Mouse (Mus musculus): Measurements from ENCODE around the gene Slc9a5. TPM values are rescaled to one million over a fixed set of nuclear protein-coding genes. Genes with fewer than 3 reads are reported as not detected.

The Slc9a5 gene
- polyA plus RNA-seq, 1 experiment: 3.4 TPM

DNA sequence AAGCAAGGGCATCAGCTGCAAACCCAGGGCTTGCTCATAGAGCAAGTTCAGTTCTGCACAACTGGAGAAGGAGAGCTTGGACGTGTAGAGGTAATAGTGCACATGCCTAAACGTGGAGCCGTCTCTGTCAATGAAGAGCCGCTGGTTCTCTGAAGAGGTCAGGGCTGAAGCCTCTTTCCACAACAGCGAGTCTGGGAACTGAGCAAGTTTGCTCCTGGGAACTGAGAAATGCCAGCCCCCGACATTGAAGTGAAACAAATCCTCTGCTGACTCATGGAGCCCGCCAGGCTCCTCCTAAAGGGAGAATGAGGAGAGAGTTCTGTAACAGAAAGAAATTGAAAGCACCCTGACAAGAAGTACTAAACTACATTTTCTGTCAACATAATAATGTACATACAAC is 59.7 kb downstream of the Slc9a5 start:
- no peak for DNase-seq (ENCODE audit: low spot score)

DNA sequence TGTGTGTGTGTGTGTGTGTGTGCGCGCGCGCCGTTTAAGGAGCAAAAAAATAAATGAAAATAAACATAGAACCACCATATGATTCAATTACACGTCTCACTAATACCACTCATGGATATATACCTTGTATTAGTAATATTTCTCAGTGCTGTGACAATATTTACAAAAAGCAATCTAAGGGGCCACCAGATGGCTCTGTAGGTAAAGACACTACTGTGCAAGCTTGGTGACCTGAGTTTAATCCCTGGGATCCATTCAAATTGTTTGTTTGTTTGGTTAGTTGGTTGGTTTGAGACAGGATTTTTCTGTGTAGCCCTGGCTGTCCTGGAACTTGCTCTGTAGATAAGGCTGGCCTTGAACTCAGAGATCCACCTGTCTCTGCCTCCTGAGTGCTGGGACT is 61.3 kb downstream of the Slc9a5 start:
- no peak for DNase-seq (ENCODE audit: low spot score)

DNA sequence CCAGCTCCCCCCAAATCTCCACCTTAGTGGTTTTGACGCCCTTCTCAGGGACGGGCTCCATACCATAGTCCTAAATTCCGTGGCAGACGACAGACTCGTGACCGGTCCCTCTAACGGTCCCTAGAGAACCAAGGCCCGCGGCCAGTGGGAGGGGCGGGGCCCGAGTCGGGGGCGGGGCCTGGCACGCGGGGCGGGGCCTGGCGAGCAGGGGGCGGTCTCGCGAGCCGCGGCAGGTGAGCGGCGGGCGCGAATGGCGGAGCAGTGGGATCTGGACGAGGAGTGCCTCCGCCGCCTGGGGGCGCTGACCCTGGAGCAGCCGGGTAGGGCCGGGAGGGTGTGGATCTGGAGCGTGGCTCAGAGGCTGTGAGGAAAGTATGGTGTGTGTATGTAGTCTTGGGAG is 64.7 kb downstream of the Slc9a5 start, which contains the start of the genes Kctd19 and Lrrc36:
Gene Kctd19, minus strand, starts transcription at position 112 of the 400 bp plus-strand sequence.
Gene Lrrc36, plus strand, starts transcription at position 181 of the 400 bp plus-strand sequence.
- DNase-seq (ENCODE audit: low spot score): peak; percentile 47

DNA sequence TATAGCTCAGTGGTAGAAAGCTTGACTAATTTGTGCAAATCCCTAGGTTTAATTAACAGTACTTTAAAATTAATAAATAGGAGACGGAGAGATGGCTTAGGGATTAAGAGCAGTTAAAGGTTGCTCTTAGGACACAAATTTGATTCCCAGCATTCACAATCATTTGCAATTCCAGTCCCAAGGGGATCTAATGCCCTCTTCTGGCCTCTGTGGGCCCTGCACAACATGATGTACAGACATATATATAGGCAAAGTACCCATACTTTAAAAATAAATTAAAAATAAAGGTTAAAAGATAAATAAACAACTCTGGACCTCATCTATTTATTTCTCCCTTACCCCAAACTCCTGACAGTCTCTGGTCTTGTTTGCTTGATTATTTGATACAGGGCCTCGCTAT is 70.3 kb downstream of the Slc9a5 start:
- DNase-seq (ENCODE audit: low spot score): no peak

Other genes with a start within 250 kb of the Slc9a5 start
- not detected in 2 replicates for gene Ces4a, start 217.0 kb upstream of the Slc9a5 start, polyA plus RNA-seq (2012; rRNA removed)
- 28.0 and 30.1 TPM in 2 replicates for gene Cbfb, start 178.2 kb upstream of the Slc9a5 start, polyA plus RNA-seq (2012; rRNA removed)
- gene D230025D16Rik, start 123.7 kb upstream of the Slc9a5 start, polyA plus RNA-seq (2012; rRNA removed): 25.3 and 28.5 TPM in 2 replicates
- gene B3gnt9, start 93.7 kb upstream of the Slc9a5 start, polyA plus RNA-seq (2012; rRNA removed): 34.1 and 34.5 TPM in 2 replicates
- 15.1 and 15.8 TPM in 2 replicates for gene Tradd, start 84.2 kb upstream of the Slc9a5 start, polyA plus RNA-seq (2012; rRNA removed)
- 9.1 and 9.5 TPM in 2 replicates for gene Fbxl8, start 84.2 kb upstream of the Slc9a5 start, polyA plus RNA-seq (2012; rRNA removed)
- 4.8 TPM in 2 replicates for gene Hsf4, start 79.0 kb upstream of the Slc9a5 start, polyA plus RNA-seq (2012; rRNA removed)
- gene Nol3, start 72.7 kb upstream of the Slc9a5 start, polyA plus RNA-seq (2012; rRNA removed): 2.8 and 4.0 TPM in 2 replicates
- 2.7 and 2.9 TPM in 2 replicates for gene 4931428F04Rik, start 59.0 kb upstream of the Slc9a5 start, polyA plus RNA-seq (2012; rRNA removed)
- gene Exoc3l, start 52.7 kb upstream of the Slc9a5 start, polyA plus RNA-seq (2012; rRNA removed): 4.3 and 4.5 TPM in 2 replicates
- gene E2f4, start 51.2 kb upstream of the Slc9a5 start, polyA plus RNA-seq (2012; rRNA removed): 59.3 and 75.5 TPM in 2 replicates
- 25.2 and 29.0 TPM in 2 replicates for gene Elmo3, start 43.2 kb upstream of the Slc9a5 start, polyA plus RNA-seq (2012; rRNA removed)
- 3.9 and 6.1 TPM in 2 replicates for gene Lrrc29, start 22.6 kb upstream of the Slc9a5 start, polyA plus RNA-seq (2012; rRNA removed)
- gene Tmem208, start 22.5 kb upstream of the Slc9a5 start, polyA plus RNA-seq (2012; rRNA removed): 72.7 and 103 TPM in 2 replicates
- gene Fhod1, start 890 bp upstream of the Slc9a5 start, polyA plus RNA-seq (2012; rRNA removed): 17.0 and 18.4 TPM in 2 replicates
- 0.25 and 0.50 TPM in 2 replicates for gene Plekhg4, start 24.4 kb downstream of the Slc9a5 start, polyA plus RNA-seq (2012; rRNA removed)
- gene Kctd19, start 64.7 kb downstream of the Slc9a5 start, polyA plus RNA-seq (2012; rRNA removed): 0.06 and 0.10 TPM in 2 replicates
- 0.48 and 0.53 TPM in 2 replicates for gene Lrrc36, start 64.7 kb downstream of the Slc9a5 start, polyA plus RNA-seq (2012; rRNA removed)
- gene Tppp3, start 122.7 kb downstream of the Slc9a5 start, polyA plus RNA-seq (2012; rRNA removed): 84.1 and 93.7 TPM in 2 replicates
- 56.7 and 64.7 TPM in 2 replicates for gene Zdhhc1, start 148.1 kb downstream of the Slc9a5 start, polyA plus RNA-seq (2012; rRNA removed)
- 0.49 and 0.52 TPM in 2 replicates for gene Hsd11b2, start 169.9 kb downstream of the Slc9a5 start, polyA plus RNA-seq (2012; rRNA removed)
- 144 and 148 TPM in 2 replicates for gene Atp6v0d1, start 217.2 kb downstream of the Slc9a5 start, polyA plus RNA-seq (2012; rRNA removed)